Mouse (Mus musculus) CH12.LX (cell line): ENCODE results near the gene Asphd1. TPM values are rescaled to one million over a fixed set of nuclear protein-coding genes. Genes with fewer than 3 reads are reported as not detected.

Experiments
- DNase-seq: peaks from one replicate; pipeline ENCODE4 v3.0.0-alpha.2; 2013; ENCODE audit errors: extremely low read depth
- H3K27ac ChIP-seq: 2 replicates; pipeline ENCODE4 v1.5.1; 2012; ENCODE audit warnings: low read depth, mild to moderate bottlenecking, control low read depth, moderate library complexity; ENCODE audit not compliant: insufficient read depth
- H3K27me3 ChIP-seq: replicated peaks from 2 replicates; pipeline ENCODE3; 2012; ENCODE audit warnings: inconsistent platforms
- H3K36me3 ChIP-seq, 2 experiments: replicated peaks in 1 of 2; 2 replicates each; pipeline versions ENCODE3 to v1.6.1; 2012; ENCODE audit warnings: inconsistent platforms in 1 of 2, low read length in 1 of 2, mild to moderate bottlenecking in 1 of 2, mixed read lengths in 1 of 2, moderate library complexity in 1 of 2; ENCODE audit not compliant: control insufficient read depth in 1 of 2, insufficient read depth in 1 of 2
- H3K4me1 ChIP-seq, 2 experiments: 2 replicates each; pipeline ENCODE4 v1.6.1; 2012; ENCODE audit warnings: inconsistent platforms in 1 of 2, moderate library complexity in 1 of 2; ENCODE audit not compliant: insufficient read depth in 2 of 2, control insufficient read depth in 1 of 2
- H3K4me2 ChIP-seq: 2 replicates; pipeline ENCODE4 v1.6.1; 2012; ENCODE audit warnings: low read depth, mild to moderate bottlenecking, control low read depth; ENCODE audit not compliant: poor library complexity, insufficient read depth, severe bottlenecking
- H3K4me3 ChIP-seq, 3 experiments: fragments of 150-350 bp in 1 of 3; sonication (generic) in 1 of 3; replicated peaks in 1 of 3; 2 replicates each; pipeline versions ENCODE3 to v1.5.1; 2011 to 2012; ENCODE audit warnings: low read depth in 2 of 3, low read length in 2 of 3, mild to moderate bottlenecking in 2 of 3, moderate library complexity in 2 of 3, control low read depth in 1 of 3, improper control_type of control experiment in 1 of 3, inconsistent platforms in 1 of 3, mixed read lengths in 1 of 3; ENCODE audit not compliant: poor library complexity in 1 of 3
- H3K79me2 ChIP-seq: replicated peaks from 2 replicates; pipeline ENCODE4 v1.6.1; 2012; ENCODE audit warnings: mild to moderate bottlenecking, moderate library complexity; ENCODE audit not compliant: control insufficient read depth, poor library complexity, insufficient read depth, severe bottlenecking; ENCODE audit errors: extremely low read depth
- H3K9ac ChIP-seq: 2 replicates; pipeline ENCODE4 v1.6.1; 2012; ENCODE audit warnings: low read depth, mild to moderate bottlenecking, control low read depth, moderate library complexity; ENCODE audit not compliant: insufficient read depth
- H3K9me3 ChIP-seq: replicated peaks from 2 replicates; pipeline ENCODE3; 2012; ENCODE audit warnings: low read length, inconsistent platforms, mixed read lengths
- BHLHE40 ChIP-seq: IDR thresholded peaks from 2 replicates; pipeline ENCODE4 v1.6.1; 2011; ENCODE audit warnings: mild to moderate bottlenecking, low read depth, low read length, improper control_type of control experiment
- E2F4 ChIP-seq: IDR thresholded peaks from 2 replicates; pipeline ENCODE4 v1.6.1; 2011; ENCODE audit warnings: low read depth, low read length, improper control_type of control experiment; ENCODE audit not compliant: insufficient replicate concordance
- ETS1 ChIP-seq: conservative IDR thresholded peaks from 2 replicates; pipeline ENCODE4 v1.6.1; 2012; ENCODE audit warnings: low read depth, mild to moderate bottlenecking, inconsistent platforms, low read length, improper control_type of control experiment, moderate library complexity
- GABPA ChIP-seq: IDR thresholded peaks from 2 replicates; pipeline ENCODE4 v1.6.1; 2012; ENCODE audit warnings: low read depth, low read length, improper control_type of control experiment, inconsistent platforms; ENCODE audit not compliant: insufficient replicate concordance
- HCFC1 ChIP-seq: IDR thresholded peaks from 2 replicates; pipeline ENCODE4 v1.6.1; 2012; ENCODE audit warnings: low read depth, mild to moderate bottlenecking, inconsistent platforms, low read length, improper control_type of control experiment
- JUND ChIP-seq: conservative IDR thresholded peaks from 2 replicates; pipeline ENCODE4 v1.6.1; 2011; ENCODE audit warnings: low read depth, low read length, improper control_type of control experiment
- MAX ChIP-seq: IDR thresholded peaks from 2 replicates; pipeline ENCODE4 v1.6.1; 2011; ENCODE audit warnings: low read length, improper control_type of control experiment
- MEF2A ChIP-seq: IDR thresholded peaks from 2 replicates; pipeline ENCODE4 v1.6.1; 2014; ENCODE audit warnings: low read depth, mild to moderate bottlenecking, inconsistent platforms, low read length, improper control_type of control experiment, borderline replicate concordance
- MYC ChIP-seq: IDR thresholded peaks from 2 replicates; pipeline ENCODE4 v1.6.1; 2011; ENCODE audit warnings: low read depth, mild to moderate bottlenecking, improper control_type of control experiment, low read length
- NELFE ChIP-seq: IDR thresholded peaks from 2 replicates; pipeline ENCODE4 v1.6.1; 2011; ENCODE audit warnings: low read depth, low read length, improper control_type of control experiment
- NRF1 ChIP-seq: IDR thresholded peaks from 2 replicates; pipeline ENCODE4 v1.6.1; 2014; ENCODE audit warnings: low read depth, mild to moderate bottlenecking, inconsistent platforms, low read length, improper control_type of control experiment, moderate library complexity
- PAX5 ChIP-seq: IDR thresholded peaks from 2 replicates; pipeline ENCODE4 v1.6.1; 2012; ENCODE audit warnings: low read length, inconsistent platforms, mixed read lengths
- POLR2AphosphoS2 ChIP-seq: IDR thresholded peaks from 2 replicates; pipeline ENCODE4 v1.6.1; 2011; ENCODE audit warnings: low read depth, low read length, improper control_type of control experiment
- RCOR1 ChIP-seq: conservative IDR thresholded peaks from 2 replicates; pipeline ENCODE4 v1.6.1; 2012; ENCODE audit warnings: low read depth, mild to moderate bottlenecking, inconsistent platforms, low read length, improper control_type of control experiment
- SIN3A ChIP-seq: IDR thresholded peaks from 2 replicates; pipeline ENCODE4 v1.6.1; 2012; ENCODE audit warnings: low read length, improper control_type of control experiment, inconsistent platforms
- TBP ChIP-seq: conservative IDR thresholded peaks from 2 replicates; pipeline ENCODE4 v1.6.1; 2011; ENCODE audit warnings: low read depth, low read length, improper control_type of control experiment
- UBTF ChIP-seq: IDR thresholded peaks from 2 replicates; pipeline ENCODE4 v1.6.1; 2012; ENCODE audit warnings: low read depth, mild to moderate bottlenecking, inconsistent platforms, low read length, improper control_type of control experiment, moderate library complexity
- ZMIZ1 ChIP-seq: IDR thresholded peaks from 2 replicates; pipeline ENCODE4 v1.6.1; 2012; ENCODE audit warnings: low read depth, mild to moderate bottlenecking, inconsistent platforms, low read length, improper control_type of control experiment
- ZNF384 ChIP-seq: IDR thresholded peaks from 2 replicates; pipeline ENCODE4 v1.6.1; 2012; ENCODE audit warnings: low read depth, low read length, improper control_type of control experiment, inconsistent platforms
- dilution Hi-C: fragments of 300-500 bp; cut with MboI; formaldehyde crosslinking; loops from 2 replicates; pipeline ENCODE4 v1.14.3; 2020; ENCODE audit warnings: low sequenced_read_pairs; ENCODE audit not compliant: extremely low pct_unique_long_range_greater_than_20kb, extremely low pct_ligation_motif_present
- in situ Hi-C: fragments of 300-500 bp; cut with MboI; formaldehyde crosslinking; loops from 3 replicates; pipeline ENCODE4 v1.14.3; 2019; ENCODE audit warnings: low sequenced_read_pairs, low pct_ligation_motif_present, low pct_unique_long_range_greater_than_20kb, mixed read lengths
- polyA plus RNA-seq: library from polyadenylated mRNA; unstranded; fragments of >175 nt; gene quantifications from 2 replicates; pipeline ENCODE4 v1.2.1, GENCODE M21; 2012; ENCODE audit warnings: low read depth; ENCODE audit not compliant: insufficient read length
- total RNA-seq, 2 experiments: library from RNA; depleted of rRNA; stranded (reverse); fragments of 300-350 nt in 1 of 2; fragments of >200 nt in 1 of 2; gene quantifications; 2 replicates each; pipeline ENCODE4 v1.2.3; 2012 to 2014

Asphd1 gene
- total and polyA plus RNA-seq, 3 experiments: 0.08 to 1.8 TPM; not detected in 1

DNA sequence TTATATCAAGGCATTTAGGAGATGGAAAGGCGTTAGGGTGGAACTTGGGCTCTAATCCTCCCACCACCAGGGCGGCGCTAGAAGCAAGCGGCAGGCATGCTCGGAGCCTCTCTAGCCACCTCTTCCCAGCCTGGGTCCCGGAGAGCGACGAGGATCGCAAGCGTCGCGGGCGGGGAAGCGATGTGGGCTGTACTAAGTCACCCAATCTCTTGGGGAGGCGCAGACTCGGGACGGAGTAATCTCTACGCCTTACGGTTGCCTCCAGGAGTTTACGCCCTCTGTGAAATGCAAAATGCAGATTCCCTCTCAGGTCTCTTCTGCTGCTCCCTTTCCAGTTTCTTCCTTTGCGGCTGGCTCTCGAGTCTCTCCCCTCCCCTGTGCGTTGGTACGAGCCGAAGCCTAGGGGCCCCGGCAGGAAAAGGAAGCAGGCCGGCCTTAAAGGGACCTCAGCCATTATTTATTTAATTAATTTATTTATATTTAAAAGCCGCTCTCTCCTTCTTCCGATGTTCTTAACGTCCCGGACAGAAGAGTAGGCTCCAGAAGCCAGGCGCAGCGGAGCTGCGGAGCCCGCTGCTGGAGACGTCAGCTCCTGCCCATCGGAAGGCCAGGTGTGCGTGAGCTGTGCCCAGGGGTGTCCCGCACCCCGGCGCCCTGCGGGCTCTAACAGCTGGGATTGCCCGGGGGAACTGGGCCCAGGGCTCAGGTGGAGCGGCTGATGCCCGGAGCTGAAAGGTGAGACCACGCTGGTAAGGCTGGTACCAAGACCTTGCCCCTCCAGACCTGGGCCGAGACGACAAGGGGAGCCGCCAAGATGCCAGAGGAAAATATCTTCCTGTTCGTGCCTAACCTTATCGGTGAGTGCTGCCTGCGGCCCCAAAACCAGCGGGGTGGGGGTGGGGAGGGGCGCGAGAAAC is 26.8 kb upstream of the Asphd1 start, which contains the start of gene Cdiptos (continued):
- peak; percentile 64 for TF ChIP-seq ETS1
- TF ChIP-seq NELFE: no peak
- peak; percentile 88 for TF ChIP-seq HCFC1
- TF ChIP-seq GABPA: peak; percentile 86
- no peak for TF ChIP-seq ZNF384
- 0 out of 2 replicates have a peak, but pooled peaks have one; percentile 51 for TF ChIP-seq UBTF
- peak; percentile 94 for TF ChIP-seq SIN3A
- TF ChIP-seq BHLHE40: no peak; the same call in 1 of the 2 replicates
- peak; percentile 87 for TF ChIP-seq MEF2A
- peak; percentile 93 for TF ChIP-seq MYC
- no peak for TF ChIP-seq E2F4
- TF ChIP-seq NRF1: peak; percentile 62

DNA sequence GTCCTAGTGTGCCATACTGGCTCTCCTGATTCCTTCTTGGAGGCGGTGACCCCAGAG is 26.3 kb upstream of the Asphd1 start, which contains the start of gene Cdipt:
TSS of gene Cdipt (plus strand) at position 22 of the 57 bp plus-strand sequence.
- dilution Hi-C loops: no loop called here

DNA sequence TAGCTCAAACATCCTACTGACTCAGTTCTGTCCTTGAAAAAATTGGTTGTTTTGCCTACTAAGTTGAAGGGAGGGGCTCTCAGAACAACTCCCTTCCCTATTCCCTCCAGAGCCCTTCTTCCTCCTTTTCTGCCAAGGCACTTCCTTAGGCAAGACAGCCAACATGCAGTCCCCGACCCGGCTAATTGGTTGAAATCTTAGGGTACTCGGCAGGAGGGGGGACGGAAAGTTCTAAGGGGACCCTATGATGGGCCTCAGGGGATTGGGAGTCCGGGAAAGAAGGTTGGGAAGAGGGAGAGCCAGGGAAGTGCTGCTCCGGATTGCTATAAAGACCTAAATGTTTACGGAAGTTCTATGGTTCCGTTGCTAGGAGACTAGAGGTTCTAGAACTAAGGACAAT is 26.1 kb upstream of the Asphd1 start:
- peaks cover 9 to 38% of the 10 kb centered on the region in 2 experiments for H3K4me1 ChIP-seq
- no peak for DNase-seq
- H3K27ac ChIP-seq: no peak overlapping the region
- no peaks in the 10 kb centered on the region for H3K27me3 ChIP-seq
- H3K4me3 ChIP-seq: peak overlapping the region; percentile 41 to 97 (median 56)
- peaks cover 17% of the 10 kb centered on the region for H3K79me2 ChIP-seq
- TF ChIP-seq JUND (no peak), POLR2AphosphoS2 (no peak), TBP (no peak), PAX5 (no peak), RCOR1 (no peak), MAX (no peak)
- H3K9ac ChIP-seq: peak overlapping the region; percentile 49; the same call in 1 of the 2 replicates
- peak overlapping the region; percentile 50 for H3K4me2 ChIP-seq
- H3K36me3 ChIP-seq: peaks cover 34 to 60% of the 10 kb centered on the region in 2 experiments
- in situ Hi-C loops (loop anchor here (25.0 kb wide), 1 partner anchor 812 kb away; the partner anchor contains the start of genes Gm49388 and Setd1a), dilution Hi-C loops (no loop called here)
- H3K9me3 ChIP-seq: no peaks in the 10 kb centered on the region

More for the DNA sequence above, 26.3 kb upstream of the Asphd1 start, which contains the start of gene Cdipt:
- Histone ChIP-seq H3K27me3 (no peaks in the 10 kb centered on the region), H3K4me1 (peaks cover 10 to 38% of the 10 kb centered on the region in 2 experiments), H3K9me3 (no peaks in the 10 kb centered on the region), H3K9ac (peak within 1 kb of the TSS; percentile 89), H3K4me2 (peak within 1 kb of the TSS; percentile 76), H3K4me3 (peak within 1 kb of the TSS; percentile 76 to 98 (median 97)), H3K79me2 (peaks cover 17% of the 10 kb centered on the region), H3K27ac (peak within 1 kb of the TSS; percentile 54; the same call in 1 of the 2 replicates)
- no peak for TF ChIP-seq ZMIZ1
- TF ChIP-seq, all 38 proteins: peak for 0
- in situ Hi-C loops: loop anchor here (25.0 kb wide), 1 partner anchor 812 kb away; the partner anchor contains the start of genes Gm49388 and Setd1a
- no peak for DNase-seq
- H3K36me3 ChIP-seq: peaks cover 33 to 60% of the 10 kb centered on the region in 2 experiments
